Mouse (Mus musculus): ENCODE measurements at regions not wholly inside any gene's neighbourhood (a gene's known extent, or its start where the extent isn't known, plus 50 kb on each side); places are given as distances from the start of the nearest gene placed in this dataset.
A peak's percentile ranks its signal among the peaks of the same experiment; 100 is the strongest.

GRCm38 (mm10) chr4:71953441-71953840, 195.7 kb upstream of the Gm11232 start:
- no peaks in the 10 kb centered on the region for H3K27me3 ChIP-seq (ENCODE audit: control insufficient read depth, insufficient read depth, low read length)
- H3K36me3 ChIP-seq (ENCODE audit: control insufficient read depth, insufficient read depth, low read length), result no peaks in the 10 kb centered on the region
- H3K27ac ChIP-seq (ENCODE audit: low read depth, low read length), result no peak overlapping the region
- H3K9ac ChIP-seq (replicated peaks; ENCODE audit: low read depth, low read length), result no peak overlapping the region
- ATAC-seq (ENCODE audit: low read depth), result no peak
- no peaks in the 10 kb centered on the region for H3K9me3 ChIP-seq (ENCODE audit: control insufficient read depth, low read length)
- no peak overlapping the region for H3K4me3 ChIP-seq (ENCODE audit: low read depth, low read length)
- WGBS, result 81% methylated on average over 2 of the region's 2 CpGs
- no peak overlapping the region for H3K4me2 ChIP-seq (ENCODE audit: low read depth, low read length)
- H3K4me1 ChIP-seq (ENCODE audit: control insufficient read depth, insufficient read depth, low read length), result no peaks in the 10 kb centered on the region

- Histone ChIP-seq H3K4me1 (ENCODE audit: control insufficient read depth, insufficient read depth, low read length) (no peaks in the 10 kb centered on the region), H3K9me3 (ENCODE audit: control insufficient read depth, low read length) (no peaks in the 10 kb centered on the region), H3K9ac (replicated peaks; ENCODE audit: low read depth, low read length) (no peak overlapping the region), H3K27me3 (ENCODE audit: control insufficient read depth, insufficient read depth, low read length) (no peaks in the 10 kb centered on the region), H3K36me3 (ENCODE audit: control insufficient read depth, insufficient read depth, low read length) (no peaks in the 10 kb centered on the region), H3K4me3 (ENCODE audit: low read depth, low read length) (no peak overlapping the region), H3K4me2 (ENCODE audit: low read depth, low read length) (no peak overlapping the region), H3K27ac (ENCODE audit: low read depth, low read length) (no peak overlapping the region)
- WGBS, result 24% methylated on average over 2 of the region's 2 CpGs
- ATAC-seq (ENCODE audit: low read depth), result peak; percentile 31; the same call in 1 of the 2 replicates
These were observed 175.6 kb upstream of the Gm11232 start for GRCm38 (mm10) chr4:71933240-71933986.

DNA sequence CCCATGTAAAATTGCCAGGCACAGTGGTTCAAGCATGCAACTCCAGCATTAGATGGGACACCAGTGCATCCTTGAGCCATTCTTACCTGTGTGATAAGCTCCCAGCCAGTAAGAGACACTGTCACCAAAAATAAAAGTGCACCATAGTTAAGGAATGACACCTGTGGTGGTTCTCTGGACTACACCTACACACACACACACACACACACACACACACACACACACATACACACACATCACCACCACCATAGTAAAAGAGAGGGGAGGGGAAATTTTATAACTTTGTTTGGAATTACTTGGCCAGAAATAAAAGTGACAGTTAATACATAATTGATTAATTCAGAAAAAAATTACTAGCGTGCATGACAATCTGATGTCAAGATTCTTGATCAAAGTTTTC, 175.1 kb upstream of the Gm11232 start:
- Histone ChIP-seq H3K27me3 (ENCODE audit: control insufficient read depth, insufficient read depth, low read length) (no peaks in the 10 kb centered on the region), H3K4me3 (ENCODE audit: low read depth, low read length) (no peak overlapping the region), H3K27ac (ENCODE audit: low read depth, low read length) (no peak overlapping the region), H3K9ac (replicated peaks; ENCODE audit: low read depth, low read length) (no peak overlapping the region), H3K9me3 (ENCODE audit: control insufficient read depth, low read length) (no peaks in the 10 kb centered on the region), H3K4me1 (ENCODE audit: control insufficient read depth, insufficient read depth, low read length) (no peaks in the 10 kb centered on the region), H3K4me2 (ENCODE audit: low read depth, low read length) (no peak overlapping the region), H3K36me3 (ENCODE audit: control insufficient read depth, insufficient read depth, low read length) (no peaks in the 10 kb centered on the region)
- no peak for ATAC-seq (ENCODE audit: low read depth)
- WGBS, result 55% methylated on average over 1 of the region's 1 CpGs

DNA sequence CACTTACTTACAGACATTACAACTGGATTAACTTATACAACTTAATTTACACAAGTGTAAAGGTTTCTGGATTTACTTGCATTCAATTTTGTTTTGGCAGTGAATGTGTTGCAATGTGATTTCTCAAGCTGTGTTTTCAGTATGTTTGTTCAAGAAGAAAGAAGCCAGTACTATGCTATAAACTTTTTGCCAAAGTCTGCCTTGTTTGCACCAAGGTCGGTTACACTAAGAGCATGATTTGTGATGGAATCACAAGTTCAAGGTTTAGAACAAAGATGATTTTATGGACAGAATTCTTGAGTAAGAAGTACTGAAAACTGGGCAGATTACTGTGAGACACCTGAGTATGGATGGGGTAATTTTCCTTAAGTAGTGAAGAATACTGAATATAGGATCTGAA, 153.8 kb upstream of the Gm11232 start:
- Histone ChIP-seq H3K36me3 (ENCODE audit: control insufficient read depth, insufficient read depth, low read length) (no peaks in the 10 kb centered on the region), H3K9ac (replicated peaks; ENCODE audit: low read depth, low read length) (no peak overlapping the region), H3K4me3 (ENCODE audit: low read depth, low read length) (no peak overlapping the region), H3K27ac (ENCODE audit: low read depth, low read length) (no peak overlapping the region), H3K9me3 (ENCODE audit: control insufficient read depth, low read length) (no peaks in the 10 kb centered on the region), H3K4me1 (ENCODE audit: control insufficient read depth, insufficient read depth, low read length) (no peaks in the 10 kb centered on the region), H3K27me3 (ENCODE audit: control insufficient read depth, insufficient read depth, low read length) (no peaks in the 10 kb centered on the region), H3K4me2 (ENCODE audit: low read depth, low read length) (no peak overlapping the region)
- 80% methylated on average over 1 of the region's 1 CpGs for WGBS
- no peak for ATAC-seq (ENCODE audit: low read depth)

- no peak overlapping the region for H3K9ac ChIP-seq (replicated peaks; ENCODE audit: low read depth, low read length)
- H3K4me1 ChIP-seq (ENCODE audit: control insufficient read depth, insufficient read depth, low read length), result no peaks in the 10 kb centered on the region
- H3K9me3 ChIP-seq (ENCODE audit: control insufficient read depth, low read length), result no peaks in the 10 kb centered on the region
- WGBS, result 92% methylated on average over 4 of the region's 4 CpGs
- ATAC-seq (ENCODE audit: low read depth), result no peak
- H3K27me3 ChIP-seq (ENCODE audit: control insufficient read depth, insufficient read depth, low read length), result no peaks in the 10 kb centered on the region
- H3K4me2 ChIP-seq (ENCODE audit: low read depth, low read length), result no peak overlapping the region
- no peak overlapping the region for H3K27ac ChIP-seq (ENCODE audit: low read depth, low read length)
- no peak overlapping the region for H3K4me3 ChIP-seq (ENCODE audit: low read depth, low read length)
- H3K36me3 ChIP-seq (ENCODE audit: control insufficient read depth, insufficient read depth, low read length), result no peaks in the 10 kb centered on the region
These were observed 117.9 kb upstream of the Gm11232 start for GRCm38 (mm10) chr4:71875651-71876050.

- H3K4me1 ChIP-seq (ENCODE audit: control insufficient read depth, insufficient read depth, low read length), result no peaks in the 10 kb centered on the region
- no peak overlapping the region for H3K4me3 ChIP-seq (ENCODE audit: low read depth, low read length)
- 54% methylated on average over 1 of the region's 1 CpGs for WGBS
- no peak overlapping the region for H3K4me2 ChIP-seq (ENCODE audit: low read depth, low read length)
- H3K27me3 ChIP-seq (ENCODE audit: control insufficient read depth, insufficient read depth, low read length), result no peaks in the 10 kb centered on the region
- no peak overlapping the region for H3K27ac ChIP-seq (ENCODE audit: low read depth, low read length)
- no peaks in the 10 kb centered on the region for H3K36me3 ChIP-seq (ENCODE audit: control insufficient read depth, insufficient read depth, low read length)
- ATAC-seq (ENCODE audit: low read depth), result no peak
- no peaks in the 10 kb centered on the region for H3K9me3 ChIP-seq (ENCODE audit: control insufficient read depth, low read length)
- H3K9ac ChIP-seq (replicated peaks; ENCODE audit: low read depth, low read length), result no peak overlapping the region
These were observed 109.2 kb upstream of the Gm11232 start for GRCm38 (mm10) chr4:71866948-71867347.

- ATAC-seq (ENCODE audit: low read depth), result no peak
- Histone ChIP-seq H3K27me3 (ENCODE audit: control insufficient read depth, insufficient read depth, low read length) (no peaks in the 10 kb centered on the region), H3K4me1 (ENCODE audit: control insufficient read depth, insufficient read depth, low read length) (peaks cover 15% of the 10 kb centered on the region; the same call in 1 of the 2 replicates), H3K4me2 (ENCODE audit: low read depth, low read length) (no peak overlapping the region), H3K36me3 (ENCODE audit: control insufficient read depth, insufficient read depth, low read length) (no peaks in the 10 kb centered on the region), H3K9me3 (ENCODE audit: control insufficient read depth, low read length) (no peaks in the 10 kb centered on the region), H3K9ac (replicated peaks; ENCODE audit: low read depth, low read length) (no peak overlapping the region), H3K4me3 (ENCODE audit: low read depth, low read length) (no peak overlapping the region), H3K27ac (ENCODE audit: low read depth, low read length) (no peak overlapping the region)
- WGBS, result 67% methylated on average over 3 of the region's 3 CpGs
These were observed 84.1 kb upstream of the Gm11232 start for GRCm38 (mm10) chr4:71841833-71842232.

GRCm38 (mm10) chr4:71840774-71841146, 83.0 kb upstream of the Gm11232 start:
- Histone ChIP-seq H3K36me3 (ENCODE audit: control insufficient read depth, insufficient read depth, low read length) (no peaks in the 10 kb centered on the region), H3K27ac (ENCODE audit: low read depth, low read length) (0 out of 2 replicates have a peak overlapping the region, but pooled peaks have one; percentile 16), H3K27me3 (ENCODE audit: control insufficient read depth, insufficient read depth, low read length) (no peaks in the 10 kb centered on the region), H3K4me1 (ENCODE audit: control insufficient read depth, insufficient read depth, low read length) (peaks cover 15% of the 10 kb centered on the region; the same call in 1 of the 2 replicates), H3K4me3 (ENCODE audit: low read depth, low read length) (no peak overlapping the region), H3K4me2 (ENCODE audit: low read depth, low read length) (no peak overlapping the region), H3K9ac (replicated peaks; ENCODE audit: low read depth, low read length) (no peak overlapping the region), H3K9me3 (ENCODE audit: control insufficient read depth, low read length) (no peaks in the 10 kb centered on the region)
- 42% methylated on average over 1 of the region's 1 CpGs for WGBS
- ATAC-seq (ENCODE audit: low read depth), result no peak; the same call in 1 of the 2 replicates

DNA sequence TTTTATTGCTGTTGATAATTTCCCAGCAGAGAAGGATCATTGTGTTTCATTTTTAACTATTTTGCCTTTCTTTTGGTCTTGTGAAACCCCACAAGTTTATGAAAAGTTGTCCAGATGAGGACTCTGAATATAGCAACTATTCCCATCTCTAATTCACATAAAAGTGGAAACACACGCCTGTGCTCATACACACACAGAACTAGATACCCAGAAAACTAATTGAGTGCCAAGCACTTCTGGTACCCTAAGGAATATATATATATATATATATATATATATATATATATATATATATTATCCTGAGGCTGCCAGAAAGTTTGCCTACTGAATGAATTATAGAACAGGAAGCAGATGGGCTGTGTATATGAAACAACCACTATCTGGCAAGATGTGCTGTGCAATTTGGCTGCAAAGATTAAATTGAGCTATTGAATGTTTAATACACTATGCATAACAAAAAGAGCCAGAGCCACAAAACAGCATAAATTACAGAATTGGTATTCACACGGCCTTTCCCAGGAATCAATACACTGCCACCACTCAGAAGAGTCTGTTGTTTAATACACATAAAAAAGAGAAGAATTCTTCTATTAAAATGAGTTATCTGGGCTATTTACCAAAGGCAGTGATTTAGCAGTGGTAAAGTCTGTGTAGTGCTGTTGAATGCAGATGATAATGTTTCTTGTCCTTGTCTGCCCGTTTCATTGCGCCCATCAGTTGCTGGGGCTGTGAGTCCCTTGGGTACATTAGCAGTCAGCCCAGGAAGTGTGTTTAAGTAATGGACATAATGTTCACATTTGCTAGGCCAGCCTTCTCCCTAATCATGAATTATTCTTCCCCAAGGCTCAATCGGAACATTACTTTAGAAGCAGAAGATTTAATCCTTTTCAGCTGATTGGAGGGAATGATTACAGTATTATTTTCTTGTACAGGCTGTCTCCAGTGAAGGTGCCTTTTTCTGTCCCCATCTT, 82.3 kb upstream of the Gm11232 start:
- peak; percentile 95 for ATAC-seq (ENCODE audit: low read depth)
- Histone ChIP-seq H3K27me3 (ENCODE audit: control insufficient read depth, insufficient read depth, low read length) (no peaks in the 10 kb centered on the region), H3K4me1 (ENCODE audit: control insufficient read depth, insufficient read depth, low read length) (peaks cover 15% of the 10 kb centered on the region; the same call in 1 of the 2 replicates), H3K4me2 (ENCODE audit: low read depth, low read length) (no peak overlapping the region), H3K36me3 (ENCODE audit: control insufficient read depth, insufficient read depth, low read length) (no peaks in the 10 kb centered on the region), H3K9ac (replicated peaks; ENCODE audit: low read depth, low read length) (no peak overlapping the region), H3K4me3 (ENCODE audit: low read depth, low read length) (no peak overlapping the region), H3K27ac (ENCODE audit: low read depth, low read length) (0 out of 2 replicates have a peak overlapping the region, but pooled peaks have one; percentile 16), H3K9me3 (ENCODE audit: control insufficient read depth, low read length) (no peaks in the 10 kb centered on the region)
- WGBS, result 15% methylated on average over 5 of the region's 5 CpGs

All from neural tube, embryonic 14.5 days (tissue).